Mouse (Mus musculus): ENCODE measurements around the gene Mmp27.

The Mmp27 gene

GRCm38 (mm10) chr9:7571162-7571561, at the start of gene Mmp27:
Gene Mmp27 (plus strand): TSS chr9:7571396.
- DNase-seq (ENCODE audit: low spot score) = no peak

DNA sequence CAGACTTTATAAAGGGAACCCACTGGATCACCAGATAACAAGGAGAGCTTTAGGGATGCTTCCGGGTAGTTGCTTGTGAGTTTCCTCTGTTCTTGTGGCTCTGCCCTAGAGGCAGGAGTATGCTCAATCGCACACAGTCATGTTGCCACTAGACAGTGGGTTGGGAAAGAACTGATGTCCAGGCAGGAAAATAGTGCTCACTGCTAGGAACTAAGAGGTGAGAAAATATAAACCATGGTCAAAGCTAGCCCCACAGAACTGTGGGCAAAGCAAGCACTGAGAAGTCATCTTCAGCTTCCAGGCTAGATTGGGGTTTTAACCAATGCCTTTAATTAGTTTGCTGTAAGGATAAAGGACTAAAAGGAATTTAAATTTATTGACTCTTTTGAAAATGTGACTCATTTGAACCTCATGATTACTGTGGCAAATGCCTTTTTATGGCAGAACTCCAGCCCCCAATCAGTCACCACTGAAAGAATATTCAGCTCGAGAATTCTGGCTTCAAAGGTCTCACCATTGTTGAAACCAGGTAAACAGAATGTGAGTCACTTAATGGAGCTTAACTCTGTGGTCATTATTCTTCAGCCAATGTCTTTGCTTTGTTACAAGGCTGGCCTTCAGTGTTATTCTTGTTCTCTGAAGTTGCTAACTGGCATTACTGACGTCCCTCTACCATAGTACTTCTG, 44.8 kb upstream of the Mmp27 start:
- DNase-seq (ENCODE audit: low spot score) = no peak

DNA sequence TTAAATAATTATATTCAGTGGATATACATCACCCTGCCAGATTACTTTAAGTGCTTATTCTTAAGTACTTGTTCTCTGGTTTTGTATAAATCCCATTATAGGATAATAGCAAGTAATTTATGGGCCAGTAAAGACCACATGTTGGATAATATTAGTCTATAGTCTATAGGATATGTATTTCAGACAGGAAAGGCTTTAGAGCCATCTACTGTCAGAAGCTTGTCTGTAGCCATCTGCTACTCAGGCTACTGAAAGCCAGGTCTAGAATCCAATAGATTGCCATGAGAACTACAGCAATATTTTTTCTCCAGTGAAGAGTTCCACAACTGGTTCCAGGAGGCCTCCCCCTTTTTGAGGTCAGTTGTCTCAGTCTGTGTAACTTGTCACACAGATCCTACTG, 28.4 kb upstream of the Mmp27 start:
- no peak for DNase-seq (ENCODE audit: low spot score)

DNA sequence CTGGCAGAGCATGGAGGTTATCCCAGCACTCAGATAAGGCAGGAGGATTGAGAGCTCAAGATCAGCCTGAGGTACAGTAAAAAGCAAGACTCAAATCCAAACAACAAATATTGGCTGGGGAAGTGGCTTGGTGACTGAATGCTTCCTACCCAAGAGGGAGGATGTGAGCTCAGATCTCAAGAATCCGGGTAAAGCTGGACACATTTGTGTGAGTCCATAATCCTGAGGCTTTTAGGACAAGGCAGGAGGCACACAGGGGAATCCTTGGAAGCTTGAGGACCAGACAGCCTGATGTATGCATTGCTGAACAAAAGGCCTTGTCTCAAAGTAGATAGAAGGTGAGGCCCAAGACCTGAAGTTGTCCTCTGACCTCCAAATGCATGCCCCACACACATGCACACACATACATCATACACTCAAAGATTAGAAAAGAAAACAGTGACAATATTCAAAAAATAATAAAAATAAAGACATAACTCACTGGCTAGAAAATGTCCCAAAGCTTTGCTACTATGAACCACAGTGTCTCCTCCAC, 26.2 kb upstream of the Mmp27 start:
- no peak for DNase-seq (ENCODE audit: low spot score)

DNA sequence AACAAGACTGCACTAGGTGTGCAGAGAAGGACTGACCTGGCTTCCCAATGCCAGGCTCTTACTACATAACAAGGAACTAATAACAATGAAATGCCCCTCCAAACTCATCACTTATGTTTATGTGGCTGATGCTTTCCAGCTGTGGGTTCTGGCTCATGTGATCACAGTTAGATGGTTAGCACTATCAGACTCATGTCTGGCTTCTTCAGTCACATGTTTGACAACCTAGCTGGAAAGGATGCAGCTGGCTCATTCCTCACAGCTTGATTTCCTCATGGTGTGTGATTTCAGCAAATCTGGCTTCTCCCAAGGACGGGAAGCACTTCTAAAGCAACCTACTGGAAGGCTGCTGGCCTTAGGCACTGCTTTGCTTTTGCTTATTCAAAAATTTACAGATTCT, 25.7 kb upstream of the Mmp27 start:
- DNase-seq (ENCODE audit: low spot score) = no peak

DNA sequence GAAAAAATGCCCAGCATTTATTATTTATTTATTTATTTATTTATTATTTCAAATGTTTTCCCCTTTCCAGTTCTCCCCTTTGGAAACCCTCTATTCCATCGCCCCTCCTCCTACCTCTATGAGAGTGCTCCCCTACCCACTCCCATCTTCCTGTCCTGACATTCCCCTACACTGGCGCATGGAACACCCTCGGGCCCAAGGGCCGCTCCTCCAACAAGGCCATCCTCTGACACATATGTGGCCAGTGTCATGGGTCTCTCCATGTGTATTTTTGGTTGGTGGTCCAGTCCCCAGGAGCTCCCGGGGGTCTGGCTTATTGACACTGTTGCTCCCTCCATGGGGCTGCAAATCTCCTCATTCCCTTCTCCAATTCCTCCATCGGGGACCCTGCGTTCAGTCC, 25.3 kb upstream of the Mmp27 start:
- DNase-seq (ENCODE audit: low spot score) = no peak

- DNase-seq (ENCODE audit: low spot score) = no peak
Observed at GRCm38 (mm10) chr9:7551943-7552342, 19.3 kb upstream of the Mmp27 start.

GRCm38 (mm10) chr9:7553536-7553935, 17.7 kb upstream of the Mmp27 start:
- DNase-seq (ENCODE audit: low spot score) = no peak

DNA sequence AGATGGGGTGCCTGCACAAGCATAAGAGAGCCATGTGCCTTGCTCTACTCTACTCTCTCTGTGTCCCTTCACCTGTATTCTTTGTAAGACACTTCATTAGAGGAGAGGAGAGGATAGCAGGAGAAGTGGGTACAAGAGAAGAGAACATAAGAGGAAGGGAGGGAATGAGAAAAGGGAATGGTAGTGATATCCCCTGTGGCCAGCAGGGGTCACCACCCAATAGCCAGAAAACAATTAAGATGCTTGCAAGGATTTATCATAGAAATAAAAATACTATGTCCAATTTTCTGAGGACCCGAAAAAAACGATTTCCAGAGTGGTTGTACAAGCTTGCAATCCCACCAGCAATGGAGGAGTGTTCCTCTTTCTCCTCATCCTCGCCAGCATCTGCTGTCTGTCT, 16.8 kb upstream of the Mmp27 start:
- DNase-seq (ENCODE audit: low spot score) = no peak

DNA sequence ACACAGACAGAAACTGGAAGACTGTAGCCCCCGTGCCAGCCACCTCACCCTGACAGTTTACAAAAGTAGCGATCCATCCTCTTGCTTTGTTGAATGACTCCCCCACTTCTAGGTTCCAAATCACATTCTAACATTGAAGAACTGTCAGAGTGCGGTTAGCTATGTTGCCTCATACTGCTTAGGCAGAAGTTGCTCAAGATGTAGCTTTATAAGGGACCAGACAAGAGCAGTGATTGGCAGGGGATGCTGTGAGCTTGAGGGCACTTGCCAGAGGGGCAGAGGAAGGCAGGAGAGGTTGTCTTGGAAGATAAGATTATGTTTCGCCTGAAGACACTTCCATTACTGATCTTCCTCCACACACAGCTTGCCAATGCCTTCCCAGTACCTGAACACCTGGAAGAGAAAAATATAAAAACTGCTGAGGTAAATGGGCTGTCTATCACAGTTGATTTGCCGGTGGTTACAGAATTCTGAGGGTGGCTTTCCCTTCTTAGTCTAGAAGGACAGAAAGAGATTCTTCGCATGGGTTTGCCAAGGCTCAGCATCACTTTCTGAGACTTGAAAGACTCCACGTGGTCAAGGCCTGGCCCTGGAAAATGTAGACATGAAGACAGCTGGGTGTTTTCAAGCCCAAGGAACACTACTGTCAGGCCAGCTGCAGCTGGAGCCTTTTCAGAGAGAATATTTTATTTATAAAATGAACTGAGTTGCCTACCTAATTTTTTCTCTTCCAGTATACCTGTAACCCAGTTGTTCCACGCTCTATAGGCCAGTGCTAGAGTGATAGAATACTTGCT, 12.8 kb upstream of the Mmp27 start, which contains the start of gene Mmp8:
Gene Mmp8 (plus strand): TSS at position 236 of the 797 bp plus-strand sequence.
- DNase-seq (ENCODE audit: low spot score) = no peak

DNA sequence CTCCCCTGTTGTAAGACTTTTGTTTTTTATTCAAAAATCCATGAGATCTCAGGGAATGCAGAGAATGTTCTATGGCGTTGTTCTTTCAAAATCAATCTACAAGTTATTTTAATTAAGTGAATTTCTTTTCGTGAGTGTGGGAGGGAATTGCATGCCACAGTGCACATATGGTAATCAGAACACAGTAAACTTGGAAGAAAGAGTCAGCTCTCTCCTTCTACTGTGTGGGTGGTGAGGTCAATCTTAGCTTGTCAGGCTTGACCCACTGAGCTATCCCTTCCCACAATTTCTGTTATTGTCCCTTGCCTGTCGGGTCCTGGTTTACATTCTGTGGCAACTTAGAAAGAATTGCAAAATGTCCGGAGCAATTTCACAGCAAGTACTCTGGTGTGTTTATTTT, 11.2 kb upstream of the Mmp27 start:
- DNase-seq (ENCODE audit: low spot score) = no peak

DNA sequence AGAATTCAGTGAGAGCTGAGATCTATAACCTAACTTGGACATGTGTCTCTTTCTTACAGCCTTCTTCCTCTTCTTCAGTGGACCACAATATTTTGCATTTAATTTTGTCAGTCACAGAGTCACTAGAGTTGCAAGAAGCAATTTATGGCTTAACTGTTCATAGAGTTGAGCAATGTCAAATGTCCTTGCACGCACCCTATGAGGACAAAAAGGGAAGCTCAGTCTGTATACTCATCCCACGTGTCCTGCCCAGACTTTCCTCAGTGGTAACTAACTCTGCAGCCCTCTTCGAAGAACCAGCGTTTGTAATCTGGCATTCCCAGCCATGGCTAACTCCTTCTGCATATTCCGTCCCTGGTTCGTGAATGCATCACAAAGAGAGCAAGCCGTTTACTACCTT, 3.8 kb upstream of the Mmp27 start:
- DNase-seq (ENCODE audit: low spot score) = no peak

- no peak for DNase-seq (ENCODE audit: low spot score)
Observed at GRCm38 (mm10) chr9:7567923-7568322, 3.3 kb upstream of the Mmp27 start.

DNA sequence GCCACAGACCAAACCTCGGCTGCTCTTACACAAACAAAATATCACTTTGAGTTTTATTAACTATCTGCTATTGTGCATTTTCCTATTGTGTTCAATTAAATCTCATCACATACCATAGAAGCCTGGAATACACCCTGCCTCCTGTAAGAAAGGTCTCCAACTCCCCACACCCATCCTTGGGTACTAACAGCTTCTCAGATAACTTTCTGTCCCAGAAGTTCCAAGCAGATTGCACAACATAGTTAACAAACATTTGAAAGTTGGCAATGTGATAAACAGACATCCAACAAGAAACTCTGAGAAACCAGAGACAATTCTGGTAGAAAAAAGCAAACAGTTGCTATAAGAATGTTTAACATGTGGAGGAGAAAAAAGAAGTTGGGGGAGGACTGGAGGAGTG, 711 bp upstream of the Mmp27 start:
- no peak for DNase-seq (ENCODE audit: low spot score)

- no peak for DNase-seq (ENCODE audit: low spot score)
Observed at GRCm38 (mm10) chr9:7572188-7572587, 992 bp downstream of the Mmp27 start.

GRCm38 (mm10) chr9:7572663-7573308, 1.6 kb downstream of the Mmp27 start:
- no peak for DNase-seq (ENCODE audit: low spot score)

DNA sequence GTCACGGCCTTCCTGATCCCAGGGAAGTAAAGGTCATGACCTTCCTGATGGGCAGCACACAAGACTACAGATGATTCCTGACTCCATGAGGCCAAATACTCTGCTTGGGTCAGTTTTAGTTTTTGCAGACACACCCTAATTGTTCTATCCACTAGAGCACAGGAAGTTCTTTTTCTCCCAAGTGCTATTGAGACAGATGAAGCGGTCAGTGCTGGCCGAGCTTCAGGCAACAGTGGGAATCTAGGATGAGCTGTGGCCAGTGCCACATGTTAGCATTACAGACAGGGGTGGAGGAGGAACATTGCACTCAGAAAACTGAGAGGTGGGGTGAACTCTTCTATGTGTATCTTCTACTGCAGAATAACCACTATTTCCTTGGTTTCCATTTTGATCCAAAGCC, 4.3 kb downstream of the Mmp27 start:
- DNase-seq (ENCODE audit: low spot score) = no peak

- DNase-seq (ENCODE audit: low spot score) = no peak
Observed at GRCm38 (mm10) chr9:7577371-7577770, 6.2 kb downstream of the Mmp27 start.

DNA sequence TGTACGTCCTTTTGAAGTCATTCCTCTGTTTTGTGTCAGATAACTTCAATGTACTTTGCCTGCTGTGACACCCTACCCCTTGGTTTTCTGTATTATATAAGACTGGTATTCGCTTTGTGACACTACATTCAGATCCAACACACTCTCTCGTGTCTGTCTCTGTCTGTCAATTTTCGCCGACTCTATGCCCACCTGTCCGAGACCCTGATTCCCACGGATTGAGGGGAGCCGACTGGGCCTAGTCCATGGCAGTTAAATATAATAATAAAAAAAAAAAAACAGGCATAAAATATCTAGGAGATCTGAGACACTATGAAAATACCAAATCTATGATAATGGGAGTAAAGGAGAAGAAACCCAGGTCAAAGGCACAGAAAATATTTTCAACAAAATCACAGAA, 18.9 kb downstream of the Mmp27 start:
- no peak for DNase-seq (ENCODE audit: low spot score)

DNA sequence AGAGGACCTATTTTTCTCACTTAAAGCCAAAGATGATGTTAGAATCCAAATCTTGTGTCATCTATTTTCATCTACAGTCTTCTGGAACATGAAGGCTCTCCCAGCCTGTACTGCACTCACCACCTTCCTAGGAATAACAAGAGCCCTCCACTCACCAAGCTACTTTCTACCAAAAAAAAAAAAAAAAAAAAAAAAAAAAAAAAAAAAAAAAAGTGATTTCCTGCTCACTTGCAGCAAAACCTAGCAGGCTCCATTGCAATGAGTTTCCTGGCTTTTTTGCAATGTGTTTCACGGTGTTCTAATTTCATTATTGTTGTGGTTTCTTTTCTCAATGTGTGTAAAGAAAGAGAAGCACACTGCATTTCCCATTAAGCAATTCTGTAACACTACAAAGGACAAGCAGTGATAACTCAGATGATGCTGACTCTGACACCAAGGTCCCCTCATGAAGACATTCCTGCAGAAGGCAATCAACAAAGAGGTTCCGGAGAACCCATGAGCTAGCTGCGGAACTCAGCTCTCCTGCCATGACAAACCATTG, 22.1 kb downstream of the Mmp27 start:
- DNase-seq (ENCODE audit: low spot score) = no peak

DNA sequence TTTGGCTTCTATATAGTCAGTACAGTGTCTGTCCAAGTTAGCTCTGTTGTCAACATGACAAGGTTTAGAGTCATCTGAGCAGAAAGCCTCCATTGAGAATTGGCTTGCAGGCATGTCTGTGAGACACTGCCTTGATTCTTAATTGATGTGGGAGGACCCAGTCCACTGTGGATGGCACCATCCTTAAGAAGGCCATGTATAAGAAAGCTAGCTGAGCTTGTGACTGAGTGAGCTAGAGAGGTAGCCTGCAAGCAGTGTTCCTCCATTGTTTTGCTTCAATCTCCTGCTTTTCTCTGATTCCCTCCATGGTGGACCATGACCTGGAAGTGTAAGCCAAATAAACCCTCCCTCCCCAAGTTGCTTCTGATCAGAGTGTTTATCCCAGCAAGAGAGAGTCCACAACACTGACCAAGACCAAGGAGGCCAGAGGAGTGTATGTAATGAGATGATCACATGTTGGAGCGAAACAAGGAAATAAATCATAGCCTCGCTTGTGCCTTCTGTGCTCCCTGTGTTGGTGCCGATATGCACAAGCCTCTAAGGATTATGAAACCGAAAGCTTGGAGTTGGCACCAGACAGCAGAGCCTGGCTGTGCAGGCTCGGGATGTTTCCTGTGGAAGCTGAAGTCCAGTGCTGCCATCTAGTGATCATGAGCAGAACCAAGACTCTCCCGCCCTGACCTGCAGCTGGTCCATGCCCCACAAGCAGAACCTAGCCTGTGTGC, 23.8 kb downstream of the Mmp27 start:
- DNase-seq (ENCODE audit: low spot score) = peak; percentile 86
